Mouse (Mus musculus) gastrocnemius, adult 18-20 months (tissue): ENCODE data around the gene Nod1. TPM values are rescaled to one million over a fixed set of nuclear protein-coding genes. Genes with fewer than 3 reads are reported as not detected.
A peak's percentile ranks its signal among the peaks of the same experiment; 100 is the strongest.

Experiments
- DNase-seq: peaks from one replicate; pipeline ENCODE4 v3.0.0; 2021; ENCODE audit warnings: low spot score
- long read RNA-seq, 2 experiments: library from polyadenylated mRNA; stranded (forward); transcript quantifications; one replicate each; pipeline ENCODE4 v2.0.0; 2021
- total RNA-seq, 2 experiments: library from RNA; stranded (reverse); gene quantifications; 2 replicates each; pipeline ENCODE4 v1.2.3; 2021

Gene Nod1
- total RNA-seq = 1 to 10 TPM; 7.1 to 8.1 TPM
- long read RNA-seq, experiment 1, full-length matches to known transcripts = 16 of 20 reads
- long read RNA-seq, experiment 1, partial matches to known transcripts = 0 of 20 reads
- long read RNA-seq, experiment 1, other reads (novel, unspliced or antisense) = 4 of 20 reads
- long read RNA-seq, experiment 2, full-length matches to known transcripts = 4 of 5 reads
- long read RNA-seq, experiment 2, partial matches to known transcripts = 0 of 5 reads
- long read RNA-seq, experiment 2, other reads (novel, unspliced or antisense) = 1 of 5 reads

DNA sequence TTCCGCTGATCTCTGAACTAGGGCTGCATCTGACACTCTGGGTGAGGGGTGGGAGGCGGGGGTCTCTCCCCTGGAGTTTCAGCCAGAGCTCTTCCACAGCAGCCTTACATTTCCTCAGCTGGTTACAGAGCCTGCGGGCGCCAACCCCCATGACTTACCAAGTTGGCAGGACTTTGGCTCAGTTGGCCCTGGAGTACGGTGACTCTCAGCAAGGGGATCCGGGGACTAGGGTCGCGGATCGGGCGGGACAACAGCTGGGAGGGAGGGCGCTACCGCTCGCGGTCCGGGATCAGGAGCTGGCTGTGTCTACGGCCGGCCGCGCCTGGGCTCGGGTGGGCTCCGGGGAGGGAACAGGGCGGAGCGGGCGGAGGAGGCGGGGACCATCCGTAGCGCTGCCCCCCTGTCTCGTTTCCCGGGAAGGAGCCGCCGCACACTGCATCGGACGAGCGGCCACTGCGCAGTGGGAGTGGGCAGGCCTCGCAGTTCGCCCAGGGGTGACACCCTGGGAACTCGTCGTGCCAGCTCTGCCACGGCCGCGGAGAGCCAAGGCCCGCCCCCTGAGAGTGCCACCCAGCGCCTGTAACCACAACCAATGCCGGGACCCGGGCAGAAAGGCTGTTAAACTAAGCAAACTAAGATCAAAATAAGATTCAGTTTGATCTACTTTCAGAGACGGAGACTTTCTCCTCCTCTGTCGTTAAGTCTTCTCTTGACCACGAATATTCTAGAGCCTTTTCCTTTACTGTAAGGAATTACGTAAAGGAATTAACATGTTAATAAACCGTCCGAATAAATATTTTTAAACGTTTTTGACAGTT lies at the start of gene Nod1:
TSS of gene Nod1 (minus strand) at position 502 of the 818 bp plus-strand sequence.
- DNase-seq = peak; percentile 84

DNA sequence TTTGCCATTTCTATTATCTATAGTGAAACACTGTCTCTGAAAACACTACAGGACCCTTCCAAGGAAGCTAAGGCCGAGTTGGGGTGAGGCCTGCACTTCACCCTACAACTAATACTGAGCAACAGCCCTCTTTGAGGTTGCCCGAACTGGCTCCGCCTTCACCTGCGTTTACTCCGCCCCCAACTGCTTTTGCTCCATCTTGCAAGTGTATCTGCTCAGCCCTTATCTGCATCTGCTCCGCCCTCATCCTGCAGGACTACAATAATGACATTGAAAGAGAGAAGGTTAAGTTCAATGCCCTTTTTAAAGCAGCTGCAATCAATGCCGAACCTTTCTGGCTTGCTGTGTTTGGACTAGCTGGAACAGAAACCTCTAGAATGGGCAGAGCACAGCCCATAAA lies 49.4 kb upstream of the Nod1 start:
- no peak for DNase-seq

DNA sequence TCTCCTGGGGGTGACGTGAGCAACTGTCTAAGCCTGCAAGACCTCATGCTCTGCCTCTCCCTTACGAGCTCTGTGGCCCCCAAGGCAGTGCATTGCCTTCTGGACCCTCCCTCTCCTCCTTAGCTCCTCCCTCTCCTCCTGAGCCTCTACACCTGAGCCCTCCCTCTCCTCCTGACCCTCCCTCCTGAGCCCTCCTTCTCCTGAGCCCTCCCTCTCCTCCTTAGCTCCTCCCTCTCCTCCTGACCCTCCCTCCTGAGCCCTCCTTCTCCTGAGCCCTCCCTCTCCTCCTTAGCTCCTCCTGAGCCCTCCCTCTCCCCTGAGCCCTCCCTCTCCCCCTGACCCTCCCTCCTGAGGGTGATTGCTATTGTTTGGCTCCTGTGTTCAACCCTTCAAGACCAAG lies 46.0 kb upstream of the Nod1 start:
- DNase-seq = no peak

DNA sequence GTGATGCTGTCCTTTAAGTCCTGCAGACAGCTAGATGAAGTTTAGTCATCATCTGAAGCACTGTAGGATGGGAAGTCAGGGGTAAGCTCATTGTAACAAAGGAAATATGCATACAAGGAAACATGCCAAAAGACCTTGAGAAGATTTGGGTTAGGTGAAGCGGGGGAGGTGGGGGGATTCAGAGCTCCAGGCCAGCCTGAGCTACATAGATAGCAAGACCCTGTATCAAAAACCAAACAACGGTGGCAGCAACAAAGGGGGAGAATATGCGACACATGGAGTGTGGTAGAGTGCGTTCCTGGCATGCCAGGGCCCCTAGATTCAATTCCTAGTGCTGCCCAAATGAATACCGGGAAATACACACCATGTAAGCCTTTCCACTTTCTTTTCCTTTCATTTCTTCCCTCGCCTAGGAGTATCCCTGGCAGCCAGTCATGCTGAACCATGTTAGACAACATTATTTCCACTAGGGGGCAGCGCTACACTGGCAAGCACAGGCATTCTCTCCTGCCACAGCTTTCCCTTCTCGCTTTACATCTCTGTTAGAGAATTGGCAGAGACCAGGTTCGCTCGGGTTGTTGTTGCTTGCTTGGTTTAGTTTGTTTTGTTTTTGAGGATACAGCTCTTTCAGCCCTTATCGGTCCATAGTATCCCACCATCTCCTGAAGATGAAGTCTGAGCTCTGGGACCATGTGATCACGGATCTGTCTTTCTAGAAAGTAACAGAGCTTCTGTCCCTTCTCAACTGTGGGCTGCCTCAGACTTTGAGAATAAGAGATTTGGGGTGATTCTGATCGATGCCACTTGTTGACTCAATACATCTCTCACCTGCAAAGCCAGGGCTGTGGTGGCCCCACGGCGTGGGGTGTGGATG lies 44.5 kb upstream of the Nod1 start:
- peak; percentile 75 for DNase-seq

DNA sequence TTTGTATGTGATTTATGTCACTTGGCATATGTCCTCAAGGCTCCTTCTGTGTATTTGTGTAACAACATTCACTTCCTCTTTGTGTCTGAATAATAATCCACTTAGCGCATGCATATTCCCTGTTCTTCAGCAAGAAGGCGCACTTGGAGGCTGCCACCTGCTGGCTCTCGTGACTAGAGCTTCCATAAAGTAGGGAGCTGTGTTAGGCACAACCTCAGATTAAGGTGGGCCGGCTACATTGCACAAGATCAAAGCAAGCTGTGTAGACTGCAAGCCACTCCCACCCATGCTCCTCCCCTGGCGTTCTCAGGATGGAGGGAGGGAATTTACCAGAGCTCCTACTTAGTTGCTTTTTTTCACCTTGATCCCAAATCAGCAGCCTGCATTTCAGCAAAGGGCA lies 43.8 kb upstream of the Nod1 start:
- DNase-seq = no peak

DNA sequence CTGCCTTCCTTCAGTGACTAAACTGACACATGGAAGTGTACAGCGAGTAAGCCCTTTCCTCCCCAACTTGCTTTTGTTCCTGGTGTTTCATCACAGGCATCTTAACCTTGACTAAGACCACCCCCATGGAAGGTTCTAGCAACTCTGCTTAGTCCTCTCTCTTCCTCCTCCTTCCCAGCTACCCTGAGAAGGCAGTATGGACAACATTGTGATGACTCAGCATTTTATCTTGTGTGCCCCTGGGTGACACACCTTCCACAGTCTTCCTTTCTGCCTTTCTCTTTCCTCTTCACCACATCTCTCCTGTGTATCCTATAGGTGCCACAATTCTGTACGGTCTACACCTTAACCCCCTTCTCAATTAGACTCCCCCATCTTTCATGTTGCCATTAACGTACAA lies 41.8 kb upstream of the Nod1 start:
- no peak for DNase-seq

DNA sequence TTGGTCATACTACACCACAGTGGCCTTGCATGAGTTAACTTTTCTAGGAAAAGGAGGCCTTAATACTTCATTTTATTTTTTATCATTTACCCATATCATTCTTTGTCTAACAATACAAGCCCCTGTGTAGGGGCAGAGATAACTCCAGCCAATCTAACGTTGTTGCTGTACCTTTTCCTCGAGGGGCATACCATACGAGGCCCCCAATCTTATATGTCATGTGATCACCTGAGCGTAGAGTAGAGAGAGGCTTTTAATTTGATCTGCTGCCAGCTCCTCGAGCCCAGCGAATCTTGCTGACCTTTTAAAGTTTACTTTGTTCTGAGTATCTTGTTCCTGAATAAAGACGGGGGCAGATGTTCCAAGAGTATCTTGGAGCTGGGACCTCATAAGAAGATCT lies 40.1 kb upstream of the Nod1 start:
- no peak for DNase-seq

DNA sequence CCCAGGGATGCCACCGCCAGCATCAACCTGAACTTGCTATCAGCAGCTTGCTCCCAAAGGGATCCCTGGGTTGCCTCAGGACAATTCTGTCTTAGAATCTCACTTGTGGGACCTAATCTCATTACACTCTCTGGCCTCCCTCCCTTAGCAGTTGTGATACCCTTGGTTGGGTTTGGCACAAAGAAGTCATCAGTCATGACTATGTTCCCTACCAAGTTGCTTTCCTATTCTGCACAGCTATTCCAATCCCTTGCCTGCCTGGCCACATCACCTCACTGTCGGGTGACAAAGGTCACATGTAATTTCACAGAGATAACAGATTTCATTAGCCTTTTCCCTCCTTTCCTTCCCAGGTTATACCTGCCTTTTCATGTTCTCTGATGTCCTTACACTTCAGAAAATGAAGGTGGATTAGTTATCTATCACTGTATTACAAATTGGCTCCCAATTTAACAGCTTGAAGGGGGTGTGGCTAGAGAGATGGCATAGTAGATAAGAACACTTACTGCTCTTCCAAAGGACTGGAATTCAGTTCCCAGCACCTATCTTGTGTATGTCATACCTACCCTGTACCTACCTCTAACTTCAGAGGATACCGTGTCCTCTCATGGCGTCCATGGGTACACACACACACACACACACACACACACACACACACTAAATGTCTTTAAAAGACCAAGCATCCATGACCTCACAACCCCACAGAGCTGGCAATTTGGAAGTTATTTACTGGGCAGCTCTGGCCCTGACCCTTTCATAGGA lies 38.1 kb upstream of the Nod1 start:
- no peak for DNase-seq

DNA sequence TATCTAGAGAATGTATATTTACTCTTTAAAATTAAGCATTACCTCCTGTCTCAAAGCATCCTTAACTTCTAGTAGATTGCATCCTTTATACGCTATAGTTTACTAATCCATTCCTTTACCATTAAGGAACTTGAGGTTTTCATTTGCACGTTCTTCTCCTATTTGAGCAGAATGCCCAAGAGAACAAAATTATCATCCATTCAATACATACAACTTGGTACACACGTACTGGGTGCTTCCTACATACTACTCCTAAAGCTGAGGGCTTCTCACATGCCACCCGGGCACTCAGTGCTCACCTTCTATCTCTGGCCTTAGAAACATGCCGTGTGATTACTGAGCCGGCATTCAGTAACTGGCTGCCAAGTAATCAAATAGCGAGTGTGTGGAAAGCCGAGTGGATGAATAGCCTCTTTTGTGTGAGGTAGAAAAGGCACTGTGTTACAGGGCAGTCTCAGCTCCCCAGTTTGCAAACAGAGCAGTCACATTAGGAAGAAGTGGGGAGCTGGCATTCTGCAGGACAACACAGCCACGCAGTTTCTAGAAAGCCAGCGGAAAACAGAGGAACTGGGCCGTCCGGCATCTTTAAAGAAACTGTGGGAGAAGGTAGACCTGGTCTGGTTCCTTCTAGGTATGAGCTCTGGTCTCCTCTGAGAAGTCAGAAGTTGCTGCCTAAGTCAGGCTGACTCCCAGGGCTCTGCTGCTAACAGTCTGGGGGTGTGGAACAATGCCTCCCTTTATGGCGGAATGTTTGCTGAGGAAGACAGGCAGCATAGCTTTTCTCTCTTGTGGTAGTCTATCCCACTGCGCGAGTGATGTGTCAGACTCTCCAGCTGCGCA lies 37.2 kb upstream of the Nod1 start:
- no peak for DNase-seq

DNA sequence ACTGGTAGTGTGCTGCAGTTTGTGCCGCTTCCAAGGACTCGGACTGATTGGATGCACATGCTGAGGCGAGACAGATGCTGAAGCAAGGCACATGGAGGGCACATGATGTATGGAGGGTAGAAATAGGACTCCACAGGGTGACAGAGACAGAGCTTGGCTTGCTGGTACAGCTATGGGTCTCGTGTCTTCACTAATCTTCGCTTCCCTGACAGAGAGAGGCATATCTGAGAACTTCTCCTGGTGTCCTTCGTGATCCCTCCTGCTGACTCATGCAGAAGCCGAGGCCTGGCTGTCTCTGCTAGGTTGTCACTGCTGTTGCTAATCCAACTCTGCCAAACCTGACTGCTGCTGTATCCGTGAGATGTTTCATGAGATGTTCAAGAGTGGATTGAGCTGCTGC lies 36.0 kb upstream of the Nod1 start:
- DNase-seq = no peak

DNA sequence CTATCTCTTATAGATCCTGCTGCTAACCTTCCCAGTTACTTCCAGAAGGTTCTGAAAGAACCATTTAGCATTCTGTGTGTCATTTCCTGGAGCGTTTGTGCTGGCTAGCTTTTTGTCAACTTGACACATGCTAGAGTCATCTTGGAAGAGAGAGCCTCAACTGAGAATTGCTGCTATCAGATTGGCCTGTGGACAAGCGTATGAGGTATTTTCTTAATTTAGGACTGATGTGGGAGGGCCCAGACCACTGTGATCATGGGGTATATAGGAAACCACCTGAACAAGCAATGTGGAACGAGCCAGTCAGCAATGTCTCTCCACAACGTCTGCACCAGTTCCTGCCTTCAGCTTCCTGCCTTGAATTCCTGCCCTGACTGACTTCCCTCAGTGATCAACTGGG lies 31.1 kb upstream of the Nod1 start:
- DNase-seq = no peak

DNA sequence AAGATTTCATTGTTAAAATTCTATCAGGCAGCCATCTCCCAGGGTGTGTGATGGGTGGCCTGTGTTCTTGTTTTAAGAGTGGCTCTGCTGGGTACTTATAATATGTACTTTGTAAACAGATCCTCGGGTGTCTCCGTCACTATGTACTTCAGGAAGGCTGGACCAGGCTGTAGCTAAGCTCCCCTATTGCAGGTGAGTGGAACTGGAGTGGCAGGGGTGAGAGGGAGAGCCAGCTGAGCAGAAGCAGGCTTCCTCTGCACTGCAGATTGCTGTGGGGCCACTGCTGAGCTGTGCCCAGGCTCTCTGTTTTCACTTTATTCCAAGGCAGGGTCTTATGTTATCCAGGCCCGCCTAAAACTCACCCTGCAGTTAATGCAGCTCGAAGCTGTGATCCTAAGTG lies 30.0 kb upstream of the Nod1 start:
- DNase-seq = no peak

DNA sequence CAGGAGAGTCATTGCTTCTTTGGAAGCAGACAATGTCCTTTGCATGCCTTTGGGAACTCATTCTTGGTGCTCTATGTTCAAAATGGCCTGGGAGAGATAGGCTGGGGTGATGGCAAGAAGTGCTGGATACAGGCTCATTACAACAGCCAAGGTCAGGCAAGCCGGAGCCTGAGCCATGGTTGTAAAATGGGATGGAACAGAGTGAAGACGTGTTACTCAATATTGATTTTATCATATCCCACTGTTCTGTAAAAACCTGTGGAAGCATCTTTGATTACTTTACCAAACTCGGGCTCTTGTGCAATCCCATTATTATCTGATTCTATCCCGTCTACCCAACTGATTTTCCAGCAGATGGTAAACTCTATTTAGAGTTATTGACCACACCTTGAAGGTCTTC lies 28.9 kb upstream of the Nod1 start:
- no peak for DNase-seq

DNA sequence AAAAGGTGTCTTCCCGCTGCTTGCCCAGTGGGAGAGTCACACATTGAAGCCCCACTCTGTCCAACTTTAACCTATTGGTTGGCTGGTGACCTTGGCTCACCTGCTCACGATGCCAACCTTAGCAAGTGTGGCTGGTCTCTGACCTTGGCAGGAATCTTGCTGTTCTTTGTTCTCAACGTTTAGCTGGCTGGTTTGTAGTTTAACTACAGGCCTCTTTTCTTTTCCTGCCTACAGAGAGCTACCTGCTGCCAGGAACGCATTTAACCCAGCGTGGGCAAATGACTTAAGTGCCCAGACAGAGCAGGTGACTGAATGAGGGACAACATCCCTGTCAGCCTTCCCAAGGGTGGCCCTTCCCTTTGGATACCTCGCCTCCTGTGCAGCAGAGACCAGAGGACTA lies 25.3 kb upstream of the Nod1 start:
- DNase-seq = no peak

DNA sequence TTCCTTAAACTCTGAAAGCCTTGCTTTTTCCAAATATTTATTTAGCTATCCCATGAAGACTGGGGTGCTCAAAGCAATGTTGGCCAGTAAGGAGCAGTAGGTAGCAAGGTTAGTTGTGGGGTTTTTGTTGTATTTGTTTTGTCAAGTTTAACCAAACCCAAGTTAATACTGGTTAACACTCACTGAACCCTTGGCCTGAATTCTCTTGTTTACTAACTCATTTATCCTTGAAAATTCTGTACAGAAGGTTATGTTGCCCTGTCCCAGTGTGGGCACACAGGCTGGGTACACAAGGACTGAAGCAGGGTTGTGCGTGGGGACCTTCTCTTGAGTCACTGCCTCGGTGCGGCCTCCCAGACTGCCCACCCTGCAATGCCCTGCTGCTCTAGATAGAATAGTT lies 23.9 kb upstream of the Nod1 start:
- DNase-seq = no peak

DNA sequence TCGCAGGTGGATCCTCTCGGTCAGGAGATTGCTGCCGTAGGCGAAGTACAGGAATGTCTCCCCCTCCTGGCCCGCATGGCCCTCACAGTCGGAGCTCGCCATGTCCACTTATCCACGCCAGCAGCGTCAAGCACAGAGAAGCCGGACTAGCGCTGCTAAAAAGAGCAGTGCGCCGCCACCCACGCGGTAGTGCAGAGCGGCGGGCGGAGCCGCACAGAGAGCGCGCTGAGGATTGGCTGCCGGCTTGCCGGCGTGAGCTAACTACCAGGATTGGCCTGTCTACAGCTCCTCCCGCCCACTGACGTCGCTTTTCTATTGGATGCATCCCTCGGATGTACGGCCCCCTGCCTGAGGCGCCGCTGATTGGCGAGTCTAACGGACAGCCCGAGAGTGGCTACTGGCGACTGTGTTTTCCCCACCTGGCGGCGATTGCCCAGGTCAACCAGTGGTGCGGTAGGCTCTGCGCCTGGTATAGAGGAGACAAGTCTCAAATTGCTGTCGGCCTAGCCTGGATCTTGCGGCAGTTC lies 20.4 kb upstream of the Nod1 start, which contains the start of gene Ggct:
TSS of gene Ggct (minus strand) at position 217 of the 527 bp plus-strand sequence.
- peak; percentile 96 for DNase-seq

DNA sequence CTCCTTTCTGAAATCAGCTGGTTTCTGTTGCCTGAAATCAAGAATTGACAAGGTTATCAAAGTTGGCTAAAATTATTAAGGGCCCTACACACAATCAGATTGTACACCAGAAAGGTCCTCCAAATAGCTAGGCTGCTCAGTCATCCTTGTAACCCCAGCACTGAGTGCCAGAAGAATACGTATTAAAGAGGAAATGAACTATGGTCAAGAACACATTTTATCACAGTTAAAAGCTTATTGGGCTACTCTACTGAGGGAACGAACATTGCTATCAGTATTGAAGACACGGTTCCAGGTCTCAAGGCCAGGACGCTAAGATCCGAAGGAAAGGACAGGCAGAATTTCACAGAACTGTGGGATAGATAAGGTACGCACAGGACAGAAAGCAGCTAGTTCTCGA lies 19.7 kb upstream of the Nod1 start:
- no peak for DNase-seq

DNA sequence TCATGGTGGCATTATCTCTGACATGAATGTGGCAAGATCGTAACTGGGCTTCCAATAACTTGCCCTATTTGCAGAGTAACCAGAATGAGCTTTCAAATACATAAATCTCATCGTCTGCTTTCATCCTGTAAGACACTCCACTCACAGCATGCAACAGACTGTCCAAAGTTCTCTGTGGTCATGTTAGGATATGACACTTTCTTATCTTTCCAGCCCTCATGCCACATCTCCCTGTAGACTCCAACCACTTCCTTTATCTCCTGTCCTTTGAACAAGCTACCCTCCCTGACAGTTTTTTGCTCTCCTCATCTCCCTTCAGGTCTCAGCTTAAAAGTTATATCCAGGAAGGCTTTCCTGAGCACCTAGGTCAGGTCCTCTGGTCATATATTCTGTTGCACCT lies 18.8 kb upstream of the Nod1 start:
- no peak for DNase-seq

DNA sequence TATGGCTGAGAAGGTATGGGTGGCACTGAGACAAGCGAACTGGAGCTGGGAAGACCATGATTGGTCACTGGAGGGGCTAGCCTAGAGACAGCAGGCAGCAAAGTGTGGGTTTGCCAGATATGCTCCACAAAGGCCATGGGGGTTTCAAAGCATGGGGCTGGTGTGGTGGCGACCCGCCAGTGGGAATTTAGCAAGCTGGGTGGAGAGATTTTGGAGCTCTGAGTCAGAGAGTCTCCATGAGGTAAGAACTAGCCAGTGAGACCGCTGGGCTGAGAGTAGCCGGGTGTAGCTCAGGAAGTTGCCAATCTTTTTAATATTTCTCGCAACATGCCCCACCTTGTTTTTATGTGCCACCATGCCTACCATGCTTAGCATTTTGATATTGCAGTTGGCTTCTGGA lies 15.7 kb upstream of the Nod1 start:
- DNase-seq = no peak

DNA sequence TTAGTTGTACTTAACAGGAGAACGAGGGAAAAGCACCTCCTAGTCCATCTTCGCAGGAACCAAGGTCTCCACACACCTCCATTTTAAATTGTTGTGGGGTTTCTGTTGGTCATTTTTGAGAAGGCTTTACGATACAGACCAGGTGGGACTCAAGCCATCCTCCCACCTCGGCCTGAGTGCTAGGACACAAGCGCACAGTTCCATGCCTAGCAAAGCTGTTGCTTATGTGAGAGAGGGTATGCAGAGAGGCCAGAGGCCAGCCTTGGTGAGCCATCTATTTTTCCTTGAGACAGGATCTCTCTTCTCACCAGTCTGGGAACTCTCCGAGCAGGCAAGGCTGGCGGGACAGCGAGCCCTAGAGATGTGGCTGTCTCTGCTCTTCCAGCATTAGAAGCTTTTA lies 11.7 kb upstream of the Nod1 start:
- no peak for DNase-seq
